Mouse (Mus musculus) mesoderm, embryonic 11.5 days (tissue): ENCODE measurements around the gene Gm40193.

Experiments used
- DNase-seq: peaks from one replicate; pipeline ENCODE4 v3.0.0-alpha.2; 2012; ENCODE audit warnings: low read depth, low spot score

Gene Gm40193

GRCm38 (mm10) chr11:70506962-70507515, 25.7 kb downstream of the Gm40193 start:
- no peak for DNase-seq

DNA sequence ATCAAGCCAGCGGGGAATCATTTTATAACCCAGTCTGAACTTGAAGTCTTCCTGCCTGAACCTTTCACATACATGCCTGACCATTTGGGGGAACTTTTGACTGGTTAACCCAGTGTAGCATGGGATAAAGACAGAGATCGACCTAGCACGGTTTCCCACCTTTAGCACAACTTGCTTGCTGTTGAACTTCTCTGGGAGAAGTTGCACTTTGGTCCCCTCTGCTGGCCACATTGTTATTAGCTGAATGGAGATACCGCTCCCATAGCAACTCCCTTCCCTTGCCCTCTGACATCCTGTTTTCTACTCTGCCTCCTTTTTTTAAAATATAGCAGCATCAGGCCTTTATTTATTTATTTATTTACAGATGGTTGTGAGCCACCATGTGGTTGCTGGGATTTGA, 26.4 kb downstream of the Gm40193 start:
- peak; percentile 62 for DNase-seq

GRCm38 (mm10) chr11:70504970-70505369, 27.8 kb downstream of the Gm40193 start, which contains the start of gene Tm4sf5:
Gene Tm4sf5 (plus strand): TSS chr11:70505244.
- DNase-seq: no peak

DNA sequence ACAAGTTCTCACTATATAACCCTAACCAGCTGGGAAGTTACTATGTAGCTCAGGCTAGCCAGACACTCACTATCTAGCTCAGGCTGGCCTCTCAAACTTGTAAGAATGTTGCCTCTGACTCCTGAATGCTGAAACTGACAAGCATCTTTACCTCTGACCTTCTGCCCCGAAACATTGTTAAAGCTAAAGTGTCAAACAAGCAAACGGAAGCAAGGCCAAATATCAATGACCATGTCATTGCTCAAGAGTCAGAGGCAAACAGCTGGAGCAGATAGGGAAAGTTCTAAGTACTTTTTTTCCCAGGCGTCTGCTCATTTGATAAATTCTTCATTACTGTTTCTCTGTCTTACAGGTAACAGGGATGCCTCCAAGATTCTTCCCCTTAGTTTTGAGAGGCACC, 30.7 kb downstream of the Gm40193 start:
- no peak for DNase-seq

- DNase-seq: no peak
Observed at GRCm38 (mm10) chr11:70500476-70500812, 32.3 kb downstream of the Gm40193 start.

- DNase-seq: no peak
Observed at GRCm38 (mm10) chr11:70499566-70500475, 32.9 kb downstream of the Gm40193 start.

- no peak for DNase-seq
Observed at GRCm38 (mm10) chr11:70489684-70490083, 43.1 kb downstream of the Gm40193 start.

DNA sequence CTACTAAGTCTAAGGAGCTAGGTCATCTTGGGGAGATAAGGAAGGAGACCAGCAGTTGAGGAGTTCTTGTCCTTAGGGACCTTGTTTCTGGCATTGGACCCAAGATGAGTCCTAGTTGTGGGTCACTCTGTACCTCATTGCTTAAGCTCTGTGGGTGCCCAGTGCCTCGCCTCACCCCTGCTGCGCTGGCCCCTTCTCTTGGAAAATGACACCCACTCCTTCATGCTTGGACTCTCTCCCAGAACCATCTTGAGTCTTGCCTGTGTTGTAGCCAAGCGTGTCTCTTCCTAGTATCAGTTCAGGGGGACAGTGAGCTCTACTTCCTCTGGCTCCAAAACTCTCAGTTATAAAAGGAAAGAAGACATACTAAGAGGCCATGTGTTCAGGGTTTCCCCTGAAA, 43.6 kb downstream of the Gm40193 start:
- no peak for DNase-seq

GRCm38 (mm10) chr11:70487816-70488215, 44.9 kb downstream of the Gm40193 start:
- DNase-seq: no peak

GRCm38 (mm10) chr11:70485498-70485897, 47.2 kb downstream of the Gm40193 start:
- no peak for DNase-seq
